Mouse (Mus musculus): Measurements from ENCODE around the gene Olfr1402.

DNA sequence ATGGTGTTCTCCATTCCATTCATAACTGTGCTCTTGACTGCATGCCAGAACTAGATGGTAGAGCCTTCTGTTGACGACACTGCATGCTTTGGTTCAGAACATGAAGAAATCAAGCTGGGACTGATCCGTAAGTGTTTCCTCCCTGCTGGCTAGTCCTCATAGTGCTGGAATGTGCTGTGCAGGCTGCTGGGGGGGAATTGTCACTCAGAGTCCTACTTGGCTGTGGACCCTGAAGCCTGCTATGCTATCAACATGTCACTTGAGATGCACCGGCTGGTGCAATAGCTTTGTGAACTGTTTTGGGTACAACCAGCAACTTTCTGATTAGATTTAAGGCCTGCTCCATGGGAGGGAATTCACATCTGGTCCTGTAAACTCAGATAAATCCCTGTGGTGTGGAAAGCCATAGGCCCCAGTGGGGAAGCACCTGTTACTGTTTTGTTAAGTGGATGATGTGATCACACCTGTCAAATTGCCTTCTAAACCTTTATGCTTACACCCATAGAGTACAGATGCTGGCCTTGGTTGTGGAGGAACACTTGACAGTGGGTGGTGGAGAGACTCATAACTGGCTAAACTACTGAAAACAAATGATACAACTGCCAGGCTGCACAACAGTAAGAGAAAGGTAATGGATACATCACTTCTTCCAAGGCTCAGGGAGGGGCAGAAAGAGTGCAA lies 58.3 kb downstream of the Olfr1402 start:
- TF ChIP-seq CTCF (IDR thresholded peaks at IDR 0.05; ENCODE audit: borderline replicate concordance, extremely low read depth, insufficient read depth, insufficient read length): no peak
- TF ChIP-seq POLR2A (IDR thresholded peaks at IDR 0.05; ENCODE audit: borderline replicate concordance, extremely low read depth, insufficient read depth, insufficient read length, poor library complexity, severe bottlenecking): no peak

Measured in brain, embryonic 14.5 days (tissue).